Mouse (Mus musculus): ENCODE measurements around the gene Cenpt. TPM values are rescaled to one million over a fixed set of nuclear protein-coding genes. Genes with fewer than 3 reads are reported as not detected.

The Cenpt gene
- polyA plus RNA-seq, 3 experiments from 2014 or later, result 13.8 to 22.1 (median 18.4) TPM

- no peak for ATAC-seq
Observed at GRCm38 (mm10) chr8:105805346-105805745, 47.7 kb downstream of the Cenpt start.

DNA sequence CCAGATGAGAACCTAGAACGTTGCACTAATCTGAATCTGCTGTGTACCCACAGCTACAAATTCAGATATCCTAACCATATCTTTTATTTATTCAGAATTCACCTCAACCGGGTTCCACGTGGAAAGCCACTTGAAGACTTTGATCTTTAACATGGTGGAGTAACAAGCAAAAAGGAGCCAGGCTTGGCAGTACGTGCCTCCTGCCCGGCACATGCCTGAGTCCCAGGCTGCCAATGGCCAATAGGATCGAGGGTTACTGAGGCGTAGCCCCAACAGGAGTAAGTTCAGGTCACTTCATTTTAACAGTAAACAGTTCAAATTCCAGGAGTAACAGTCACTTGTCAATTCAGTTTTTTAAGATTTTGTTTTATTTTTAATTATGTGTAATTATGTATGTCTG, 48.3 kb downstream of the Cenpt start:
- no peak for ATAC-seq

GRCm38 (mm10) chr8:105801153-105801904, 51.7 kb downstream of the Cenpt start:
- no peak for ATAC-seq

GRCm38 (mm10) chr8:105799091-105799812, 53.8 kb downstream of the Cenpt start:
- ATAC-seq, result no peak

GRCm38 (mm10) chr8:105798408-105798807, 54.7 kb downstream of the Cenpt start:
- ATAC-seq, result no peak

DNA sequence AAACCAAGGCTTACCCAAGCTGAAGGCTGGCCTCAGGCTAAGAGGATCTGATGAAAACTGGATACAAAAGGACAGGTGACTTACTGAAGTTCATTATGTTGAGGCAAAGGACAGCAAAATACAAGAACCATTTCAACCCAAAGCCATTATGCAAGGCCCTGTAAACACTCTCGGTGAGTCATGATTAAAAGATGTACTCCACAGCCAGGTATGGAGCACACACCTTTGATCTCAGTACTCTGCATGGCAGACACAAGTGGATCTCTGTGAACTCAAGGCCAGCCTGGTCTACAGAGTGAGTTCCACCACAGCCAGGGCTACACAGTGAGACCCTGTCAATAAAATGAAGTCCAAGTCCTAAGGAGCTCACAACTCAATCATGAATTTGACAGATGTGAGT, 57.3 kb downstream of the Cenpt start:
- ATAC-seq, result no peak

Other genes starting within 250 kb of the Cenpt start
- gene Ripor1, start 248.0 kb downstream of the Cenpt start, polyA plus RNA-seq (2017; shearing (Covaris generic)), result 1 to 10 TPM; 6.1 to 9.3 (median 8.7) TPM
- gene Ctcf, start 216.7 kb downstream of the Cenpt start, polyA plus RNA-seq (2017; shearing (Covaris generic)), result 10 to 100 TPM; 52.4 to 66.1 (median 56.0) TPM
- gene Agrp, start 215.9 kb downstream of the Cenpt start, polyA plus RNA-seq (2017; shearing (Covaris generic)), result 1 to 10 TPM in 2 of 3 experiments, under 1 TPM in 1; 0.74 to 2.5 (median 1.5) TPM
- gene Carmil2, start 167.0 kb downstream of the Cenpt start, polyA plus RNA-seq (2017; shearing (Covaris generic)), result 1 to 10 TPM; 4.6 to 6.8 (median 6.6) TPM
- 10 to 100 TPM; 53.2 to 71.2 (median 54.5) TPM for gene Acd, start 152.2 kb downstream of the Cenpt start, polyA plus RNA-seq (2017; shearing (Covaris generic))
- 10 to 100 TPM in 1 of 3 experiments, 1 to 10 TPM in 2; 7.2 to 11.0 (median 9.0) TPM for gene Pard6a, start 152.1 kb downstream of the Cenpt start, polyA plus RNA-seq (2017; shearing (Covaris generic))
- gene 4933405L10Rik, start 145.6 kb downstream of the Cenpt start, polyA plus RNA-seq (2017; shearing (Covaris generic)), result not detected
- gene Enkd1, start 145.1 kb downstream of the Cenpt start, polyA plus RNA-seq (2017; shearing (Covaris generic)), result 1 to 10 TPM; 1.3 to 2.9 (median 1.9) TPM
- 1 to 10 TPM; 1.7 to 5.9 (median 3.9) TPM for gene Gfod2, start 94.6 kb downstream of the Cenpt start, polyA plus RNA-seq (2017; shearing (Covaris generic))
- 1 to 10 TPM; 5.3 to 8.7 (median 5.9) TPM for gene Ranbp10, start 25.9 kb downstream of the Cenpt start, polyA plus RNA-seq (2017; shearing (Covaris generic))
- gene Tsnaxip1, start 25.5 kb downstream of the Cenpt start, polyA plus RNA-seq (2017; shearing (Covaris generic)), result not detected
- gene Thap11, start 1.9 kb upstream of the Cenpt start, polyA plus RNA-seq (2017; shearing (Covaris generic)), result 1 to 10 TPM; 5.5 to 6.7 (median 6.0) TPM
- 10 to 100 TPM; 10.8 to 70.1 (median 13.0) TPM for gene Nutf2, start 7.3 kb upstream of the Cenpt start, polyA plus RNA-seq (2017; shearing (Covaris generic))
- 10 to 100 TPM; 28.1 to 41.1 (median 33.9) TPM for gene Edc4, start 27.6 kb upstream of the Cenpt start, polyA plus RNA-seq (2017; shearing (Covaris generic))
- 1 to 10 TPM in 2 of 3 experiments, not detected in 1; 1.2 to 1.8 TPM for gene Nrn1l, start 40.3 kb upstream of the Cenpt start, polyA plus RNA-seq (2017; shearing (Covaris generic))
- gene Pskh1, start 47.2 kb upstream of the Cenpt start, polyA plus RNA-seq (2017; shearing (Covaris generic)), result 10 to 100 TPM; 10.0 to 14.4 (median 11.1) TPM
- 1 to 10 TPM; 3.0 to 4.1 (median 3.4) TPM for gene Ctrl, start 80.6 kb upstream of the Cenpt start, polyA plus RNA-seq (2017; shearing (Covaris generic))
- 100 to 1,000 TPM; 368 to 388 (median 373) TPM for gene Psmb10, start 85.2 kb upstream of the Cenpt start, polyA plus RNA-seq (2017; shearing (Covaris generic))
- under 1 TPM; 0.44 to 0.67 (median 0.45) TPM for gene Lcat, start 90.1 kb upstream of the Cenpt start, polyA plus RNA-seq (2017; shearing (Covaris generic))
- gene Slc12a4, start 112.8 kb upstream of the Cenpt start, polyA plus RNA-seq (2017; shearing (Covaris generic)), result 1 to 10 TPM; 5.4 to 8.8 (median 6.4) TPM
- not detected for gene Dpep3, start 126.2 kb upstream of the Cenpt start, polyA plus RNA-seq (2017; shearing (Covaris generic))
- gene Dus2, start 138.1 kb upstream of the Cenpt start, polyA plus RNA-seq (2017; shearing (Covaris generic)), result 10 to 100 TPM; 29.0 to 36.7 (median 32.2) TPM
- gene Dpep2nb, start 152.7 kb upstream of the Cenpt start, polyA plus RNA-seq (2017; shearing (Covaris generic)), result not detected
- 10 to 100 TPM in 2 of 3 experiments, 1 to 10 TPM in 1; 9.3 to 15.6 (median 12.3) TPM for gene Ddx28, start 158.6 kb upstream of the Cenpt start, polyA plus RNA-seq (2017; shearing (Covaris generic))
- 10 to 100 TPM; 35.1 to 41.7 (median 37.1) TPM for gene Nfatc3, start 205.6 kb upstream of the Cenpt start, polyA plus RNA-seq (2017; shearing (Covaris generic))

Measured in inflammation-experienced regulatory T-cells, adult 6 months (primary cell).